Mouse (Mus musculus) myocyte (in vitro differentiated cells): Measurements from ENCODE around the gene Clec4f. TPM values are rescaled to one million over a fixed set of nuclear protein-coding genes. Genes with fewer than 3 reads are reported as not detected.

ENCODE experiments used
- H3K27me3 ChIP-seq: one replicate; pipeline ENCODE4 v1.6.1; 2011; ENCODE audit not compliant: control insufficient read depth, insufficient read depth, insufficient read length
- H3K36me3 ChIP-seq: one replicate; pipeline ENCODE4 v1.6.1; 2011; ENCODE audit not compliant: control insufficient read depth, insufficient read depth
- H3K4me2 ChIP-seq: one replicate; pipeline ENCODE4 v1.6.1; 2011; ENCODE audit warnings: low read depth, control low read depth
- H3K4me3 ChIP-seq: one replicate; pipeline ENCODE4 v1.5.1; 2011; ENCODE audit warnings: mild to moderate bottlenecking, control low read depth, moderate library complexity
- H3K79me2 ChIP-seq: one replicate; pipeline ENCODE4 v1.6.1; 2011; ENCODE audit not compliant: control insufficient read depth, insufficient read depth
- H3ac ChIP-seq: one replicate; pipeline ENCODE4 v1.6.1; 2011; ENCODE audit not compliant: control insufficient read depth, insufficient read length
- CEBPB ChIP-seq: IDR thresholded peaks from 2 replicates; pipeline ENCODE4 v1.6.1; 2011; ENCODE audit warnings: mild to moderate bottlenecking, moderate library complexity; ENCODE audit not compliant: poor library complexity, insufficient read depth, severe bottlenecking
- E2F4 ChIP-seq: IDR thresholded peaks from one replicate; pipeline ENCODE4 v1.6.1; 2011; ENCODE audit warnings: mild to moderate bottlenecking, control low read depth, moderate library complexity; ENCODE audit not compliant: insufficient read depth
- MAX ChIP-seq: IDR thresholded peaks from one replicate; pipeline ENCODE4 v1.6.1; 2011; ENCODE audit warnings: low read depth, mild to moderate bottlenecking, control low read depth
- MYOD1 ChIP-seq, 3 experiments: IDR thresholded peaks; one replicate each; pipeline ENCODE4 v1.6.1; 2011; ENCODE audit warnings: control low read depth in 2 of 3, low read depth in 2 of 3, mild to moderate bottlenecking in 2 of 3, moderate library complexity in 1 of 3; ENCODE audit not compliant: insufficient read length in 2 of 3, control insufficient read depth in 1 of 3
- MYOG ChIP-seq, 3 experiments: IDR thresholded peaks; one replicate each; pipeline ENCODE4 v1.6.1; 2011; ENCODE audit warnings: control low read depth in 2 of 3, low read depth in 2 of 3, mild to moderate bottlenecking in 2 of 3; ENCODE audit not compliant: insufficient read length in 2 of 3, control insufficient read depth in 1 of 3, insufficient read depth in 1 of 3
- POLR2A ChIP-seq: IDR thresholded peaks from one replicate; pipeline ENCODE4 v1.6.1; 2011; ENCODE audit warnings: low read depth, mild to moderate bottlenecking, control low read depth, moderate library complexity; ENCODE audit not compliant: insufficient read length
- POLR2AphosphoS2 ChIP-seq: IDR thresholded peaks from one replicate; pipeline ENCODE4 v1.6.1; 2011; ENCODE audit warnings: low read depth, control low read depth; ENCODE audit not compliant: insufficient read length
- REST ChIP-seq: IDR thresholded peaks from one replicate; pipeline ENCODE4 v1.6.1; 2011; ENCODE audit warnings: mild to moderate bottlenecking, control low read depth, moderate library complexity; ENCODE audit not compliant: insufficient read depth, insufficient read length
- SRF ChIP-seq: IDR thresholded peaks from one replicate; pipeline ENCODE4 v1.6.1; 2011; ENCODE audit warnings: low read depth; ENCODE audit not compliant: control insufficient read depth, insufficient read length
- TCF12 ChIP-seq: IDR thresholded peaks from one replicate; pipeline ENCODE4 v1.6.1; 2011; ENCODE audit warnings: mild to moderate bottlenecking, control low read depth; ENCODE audit not compliant: poor library complexity, insufficient read depth, severe bottlenecking
- TCF3 ChIP-seq: IDR thresholded peaks from one replicate; pipeline ENCODE4 v1.6.1; 2011; ENCODE audit warnings: low read depth, control low read depth; ENCODE audit not compliant: insufficient read length
- USF1 ChIP-seq: IDR thresholded peaks from one replicate; pipeline ENCODE4 v1.6.1; 2011; ENCODE audit warnings: low read depth, mild to moderate bottlenecking, control low read depth, moderate library complexity
- polyA plus RNA-seq: library from polyadenylated mRNA; unstranded; fragments of >200 nt; fragmentation: generic; extraction: Trizol; gene quantifications from one replicate; pipeline ENCODE4 v1.2.1, GENCODE M21; 2012; ENCODE audit warnings: missing spikeins

The Clec4f gene
- polyA plus RNA-seq, 1 experiment, result not detected

- H3K36me3 ChIP-seq, result no peaks in the 10 kb centered on the region
- peaks cover 59% of the 10 kb centered on the region for H3K27me3 ChIP-seq
- H3K4me3 ChIP-seq, result no peak overlapping the region
- no peaks in the 10 kb centered on the region for H3K79me2 ChIP-seq
- no peak overlapping the region for H3ac ChIP-seq
- TF ChIP-seq REST (no peak), MYOD1 (IDR thresholded peaks at IDR 0.05; ENCODE audit: control insufficient read depth in 1 of 3, insufficient read length in 2 of 3, low read depth in 2 of 3) (no peak), CEBPB (no peak), E2F4 (no peak), MYOG (IDR thresholded peaks at IDR 0.05; ENCODE audit: control insufficient read depth in 1 of 3, insufficient read depth in 1 of 3, insufficient read length in 2 of 3, low read depth in 2 of 3) (no peak), TCF3 (no peak), USF1 (no peak), SRF (no peak)
- H3K4me2 ChIP-seq, result no peak overlapping the region
Measured at GRCm38 (mm10) chr6:83626781-83627180, 29.2 kb downstream of the Clec4f start.

DNA sequence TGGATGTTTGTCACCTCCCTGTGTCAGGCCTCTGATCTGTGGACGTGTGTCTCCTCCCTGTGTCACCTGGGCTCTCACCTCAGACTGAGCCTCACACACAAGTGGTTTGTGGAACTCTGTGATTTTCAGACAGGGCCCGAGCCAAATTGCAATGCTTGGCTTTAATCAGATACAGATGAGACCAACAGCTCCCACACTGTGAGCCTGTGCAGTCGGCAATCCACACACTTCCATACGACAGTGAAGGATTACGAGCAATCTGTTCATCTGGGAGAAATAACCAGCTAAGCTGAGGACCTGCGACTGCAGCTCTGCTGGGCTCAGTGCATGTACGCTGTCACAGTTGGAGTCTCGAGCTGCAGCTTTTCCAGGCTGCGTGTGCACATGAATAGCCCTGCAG lies 36.0 kb downstream of the Clec4f start:
- H3K27me3 ChIP-seq, result peaks cover 68% of the 10 kb centered on the region
- no peak overlapping the region for H3ac ChIP-seq
- H3K4me2 ChIP-seq, result no peak overlapping the region
- no peak overlapping the region for H3K4me3 ChIP-seq
- H3K79me2 ChIP-seq, result no peaks in the 10 kb centered on the region
- TF ChIP-seq TCF12, result no peak
- TF ChIP-seq MYOG (IDR thresholded peaks at IDR 0.05; ENCODE audit: control insufficient read depth in 1 of 3, insufficient read depth in 1 of 3, insufficient read length in 2 of 3, low read depth in 2 of 3), result no peak
- TF ChIP-seq POLR2A, result no peak
- TF ChIP-seq REST, result no peak
- TF ChIP-seq USF1, result no peak
- TF ChIP-seq SRF, result no peak
- no peak for TF ChIP-seq POLR2AphosphoS2
- TF ChIP-seq CEBPB, result no peak
- no peak for TF ChIP-seq MYOD1 (IDR thresholded peaks at IDR 0.05; ENCODE audit: control insufficient read depth in 1 of 3, insufficient read length in 2 of 3, low read depth in 2 of 3)
- TF ChIP-seq TCF3, result no peak
- no peak for TF ChIP-seq MAX
- TF ChIP-seq E2F4, result no peak
- H3K36me3 ChIP-seq, result no peaks in the 10 kb centered on the region

- no peaks in the 10 kb centered on the region for H3K79me2 ChIP-seq
- H3K27me3 ChIP-seq, result peaks cover 81% of the 10 kb centered on the region
- TF ChIP-seq SRF (no peak), REST (no peak), POLR2AphosphoS2 (no peak), MYOD1 (IDR thresholded peaks at IDR 0.05; ENCODE audit: control insufficient read depth in 1 of 3, insufficient read length in 2 of 3, low read depth in 2 of 3) (no peak), TCF12 (no peak), E2F4 (no peak), USF1 (no peak), CEBPB (no peak), POLR2A (no peak), MAX (no peak), TCF3 (no peak), MYOG (IDR thresholded peaks at IDR 0.05; ENCODE audit: control insufficient read depth in 1 of 3, insufficient read depth in 1 of 3, insufficient read length in 2 of 3, low read depth in 2 of 3) (no peak)
- H3ac ChIP-seq, result no peak overlapping the region
- no peak overlapping the region for H3K4me2 ChIP-seq
- H3K36me3 ChIP-seq, result no peaks in the 10 kb centered on the region
- no peak overlapping the region for H3K4me3 ChIP-seq
Measured at GRCm38 (mm10) chr6:83617581-83618335, 38.2 kb downstream of the Clec4f start.

GRCm38 (mm10) chr6:83616512-83616911 lies 39.5 kb downstream of the Clec4f start:
- Histone ChIP-seq H3K4me3 (no peak overlapping the region), H3K4me2 (no peak overlapping the region), H3K36me3 (no peaks in the 10 kb centered on the region), H3K27me3 (peaks cover 80% of the 10 kb centered on the region), H3ac (no peak overlapping the region), H3K79me2 (no peaks in the 10 kb centered on the region)
- TF ChIP-seq SRF, result no peak
- TF ChIP-seq TCF3, result no peak
- TF ChIP-seq MYOG (IDR thresholded peaks at IDR 0.05; ENCODE audit: control insufficient read depth in 1 of 3, insufficient read depth in 1 of 3, insufficient read length in 2 of 3, low read depth in 2 of 3), result no peak
- no peak for TF ChIP-seq POLR2AphosphoS2

DNA sequence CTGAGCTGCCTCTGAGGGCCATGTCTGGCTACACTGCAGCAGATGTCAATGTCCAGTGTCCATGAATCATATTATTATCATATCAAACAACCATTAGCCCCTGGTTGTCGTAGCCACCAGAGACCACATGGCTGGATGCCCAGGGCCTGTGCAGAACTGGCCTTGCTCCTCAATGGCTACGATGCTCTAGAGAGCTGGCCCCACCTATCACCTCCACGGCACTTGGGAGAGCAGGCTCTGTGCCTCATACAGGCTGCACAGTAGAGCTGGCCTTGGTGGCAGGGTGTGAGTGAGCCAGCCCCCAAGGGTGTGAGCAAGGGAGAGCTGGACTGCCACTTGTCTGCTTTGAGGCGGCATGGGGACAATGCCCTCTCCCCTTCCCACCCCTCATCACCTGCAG lies 41.5 kb downstream of the Clec4f start:
- Histone ChIP-seq H3K36me3 (no peaks in the 10 kb centered on the region), H3K4me3 (no peak overlapping the region), H3K27me3 (peaks cover 80% of the 10 kb centered on the region), H3K4me2 (no peak overlapping the region), H3ac (no peak overlapping the region), H3K79me2 (no peaks in the 10 kb centered on the region)
- TF ChIP-seq MAX (no peak), REST (no peak), TCF3 (no peak), E2F4 (no peak), SRF (no peak), CEBPB (no peak), USF1 (no peak), TCF12 (no peak), POLR2A (no peak), MYOD1 (IDR thresholded peaks at IDR 0.05; ENCODE audit: control insufficient read depth in 1 of 3, insufficient read length in 2 of 3, low read depth in 2 of 3) (no peak), MYOG (IDR thresholded peaks at IDR 0.05; ENCODE audit: control insufficient read depth in 1 of 3, insufficient read depth in 1 of 3, insufficient read length in 2 of 3, low read depth in 2 of 3) (no peak), POLR2AphosphoS2 (no peak)
